Mouse (Mus musculus): Measurements from ENCODE around the gene Mpp4. TPM values are rescaled to one million over a fixed set of nuclear protein-coding genes. Genes with fewer than 3 reads are reported as not detected.

Gene Mpp4
- polyA plus RNA-seq, 2 experiments, result 0.20 to 0.50 TPM

- DNase-seq (ENCODE audit: low read depth in 3 of 3, low spot score in 3 of 3), result no peak
- Histone ChIP-seq H3K9me3 (ENCODE audit: control insufficient read depth, low read length) (no peaks in the 10 kb centered on the region), H3K4me3 (ENCODE audit: insufficient read depth in 1 of 2, low read depth in 2 of 2, low read length in 2 of 2) (no peak overlapping the region), H3K4me1 (replicated peaks; ENCODE audit: control insufficient read depth in 2 of 2, insufficient read depth in 2 of 2, low read length in 1 of 2) (0 out of 4 replicates have a peak, but pooled peaks cover 0 to 2% of the 10 kb centered on the region in 2 experiments), H3K36me3 (replicated peaks; ENCODE audit: control insufficient read depth, insufficient read depth, low read depth) (peaks cover 4% of the 10 kb centered on the region), H3K27ac (no peak overlapping the region), H3K9ac (replicated peaks) (no peak overlapping the region), H3K4me2 (ENCODE audit: low read depth) (no peak overlapping the region), H3K27me3 (ENCODE audit: control insufficient read depth, insufficient read depth, low read length) (no peaks in the 10 kb centered on the region)
- no peak for TF ChIP-seq EP300 (IDR thresholded peaks at IDR 0.05; ENCODE audit: low read depth)
- TF ChIP-seq CTCF (IDR thresholded peaks at IDR 0.05; ENCODE audit: low read depth), result no peak
- WGBS (ENCODE audit: insufficient replicate concordance), result 50% methylated on average over 3 of the region's 3 CpGs
- ATAC-seq (ENCODE audit: insufficient read depth), result no peak
Observed at GRCm38 (mm10) chr1:59180003-59180402, 16.8 kb upstream of the Mpp4 start.

GRCm38 (mm10) chr1:59178401-59178800, 15.2 kb upstream of the Mpp4 start:
- no peak overlapping the region for H3K27ac ChIP-seq
- no peaks in the 10 kb centered on the region for H3K27me3 ChIP-seq (ENCODE audit: control insufficient read depth, insufficient read depth, low read length)
- no peak overlapping the region for H3K9ac ChIP-seq (replicated peaks)
- ATAC-seq (ENCODE audit: insufficient read depth) (no peak), DNase-seq (ENCODE audit: low read depth in 3 of 3, low spot score in 3 of 3) (no peak)
- no peak overlapping the region for H3K4me2 ChIP-seq (ENCODE audit: low read depth)
- H3K4me3 ChIP-seq (ENCODE audit: insufficient read depth in 1 of 2, low read depth in 2 of 2, low read length in 2 of 2), result no peak overlapping the region
- H3K4me1 ChIP-seq (replicated peaks; ENCODE audit: control insufficient read depth in 2 of 2, insufficient read depth in 2 of 2, low read length in 1 of 2), result peaks cover 0 to 2% of the 10 kb centered on the region in 2 experiments; a peak in 1 of 4 replicates
- no peaks in the 10 kb centered on the region for H3K9me3 ChIP-seq (ENCODE audit: control insufficient read depth, low read length)
- WGBS (ENCODE audit: insufficient replicate concordance), result 71% methylated on average over 10 of the region's 10 CpGs
- H3K36me3 ChIP-seq (replicated peaks; ENCODE audit: control insufficient read depth, insufficient read depth, low read depth), result peaks cover 3% of the 10 kb centered on the region
- no peak for TF ChIP-seq CTCF (IDR thresholded peaks at IDR 0.05; ENCODE audit: low read depth)
- no peak for TF ChIP-seq EP300 (IDR thresholded peaks at IDR 0.05; ENCODE audit: low read depth)

- no peak overlapping the region for H3K4me3 ChIP-seq (ENCODE audit: insufficient read depth in 1 of 2, low read depth in 2 of 2, low read length in 2 of 2)
- H3K9ac ChIP-seq (replicated peaks), result no peak overlapping the region
- WGBS (ENCODE audit: insufficient replicate concordance), result 45% methylated on average over 10 of the region's 10 CpGs
- no peak overlapping the region for H3K27ac ChIP-seq
- DNase-seq (ENCODE audit: low read depth in 3 of 3, low spot score in 3 of 3), result peak in 1 of 3 experiments; percentile 17
- TF ChIP-seq CTCF (IDR thresholded peaks at IDR 0.05; ENCODE audit: low read depth) (no peak), EP300 (IDR thresholded peaks at IDR 0.05; ENCODE audit: low read depth) (no peak)
- H3K27me3 ChIP-seq (ENCODE audit: control insufficient read depth, insufficient read depth, low read length), result no peaks in the 10 kb centered on the region
- no peak overlapping the region for H3K4me2 ChIP-seq (ENCODE audit: low read depth)
- H3K9me3 ChIP-seq (ENCODE audit: control insufficient read depth, low read length), result no peaks in the 10 kb centered on the region
- H3K36me3 ChIP-seq (replicated peaks; ENCODE audit: control insufficient read depth, insufficient read depth, low read depth), result peaks cover 3% of the 10 kb centered on the region
- peak; percentile 68; the same call in 1 of the 2 replicates for ATAC-seq (ENCODE audit: insufficient read depth)
- H3K4me1 ChIP-seq (replicated peaks; ENCODE audit: control insufficient read depth in 2 of 2, insufficient read depth in 2 of 2, low read length in 1 of 2), result peaks cover 0 to 15% of the 10 kb centered on the region in 2 experiments; a peak in 3 of 4 replicates
Observed at GRCm38 (mm10) chr1:59174514-59175373, 11.6 kb upstream of the Mpp4 start.

- Histone ChIP-seq H3K36me3 (replicated peaks; ENCODE audit: control insufficient read depth, insufficient read depth, low read depth) (no peaks in the 10 kb centered on the region; the same call in 1 of the 2 replicates), H3K9ac (replicated peaks) (no peak overlapping the region), H3K27me3 (ENCODE audit: control insufficient read depth, insufficient read depth, low read length) (no peaks in the 10 kb centered on the region), H3K27ac (no peak overlapping the region), H3K4me2 (ENCODE audit: low read depth) (no peak overlapping the region), H3K4me1 (replicated peaks; ENCODE audit: control insufficient read depth in 2 of 2, insufficient read depth in 2 of 2, low read length in 1 of 2) (peaks cover 0 to 15% of the 10 kb centered on the region in 2 experiments; a peak in 3 of 4 replicates), H3K4me3 (ENCODE audit: insufficient read depth in 1 of 2, low read depth in 2 of 2, low read length in 2 of 2) (no peak overlapping the region), H3K9me3 (ENCODE audit: control insufficient read depth, low read length) (no peaks in the 10 kb centered on the region)
- DNase-seq (ENCODE audit: low read depth in 3 of 3, low spot score in 3 of 3), result no peak
- 21% methylated on average over 5 of the region's 5 CpGs for WGBS (ENCODE audit: insufficient replicate concordance)
- TF ChIP-seq EP300 (IDR thresholded peaks at IDR 0.05; ENCODE audit: low read depth) (0 out of 2 replicates have a peak, but pooled peaks have one; percentile 10), CTCF (IDR thresholded peaks at IDR 0.05; ENCODE audit: low read depth) (no peak)
- no peak for ATAC-seq (ENCODE audit: insufficient read depth)
Observed at GRCm38 (mm10) chr1:59173023-59173422, 9.8 kb upstream of the Mpp4 start.

GRCm38 (mm10) chr1:59171875-59172274, 8.7 kb upstream of the Mpp4 start:
- ATAC-seq (ENCODE audit: insufficient read depth), result no peak
- peaks cover 0 to 15% of the 10 kb centered on the region in 2 experiments; a peak in 3 of 4 replicates for H3K4me1 ChIP-seq (replicated peaks; ENCODE audit: control insufficient read depth in 2 of 2, insufficient read depth in 2 of 2, low read length in 1 of 2)
- WGBS (ENCODE audit: insufficient replicate concordance), result 11% methylated on average over 5 of the region's 5 CpGs
- H3K27me3 ChIP-seq (ENCODE audit: control insufficient read depth, insufficient read depth, low read length), result no peaks in the 10 kb centered on the region
- H3K4me2 ChIP-seq (ENCODE audit: low read depth), result no peak overlapping the region
- TF ChIP-seq CTCF (IDR thresholded peaks at IDR 0.05; ENCODE audit: low read depth) (no peak), EP300 (IDR thresholded peaks at IDR 0.05; ENCODE audit: low read depth) (no peak)
- H3K9ac ChIP-seq (replicated peaks), result no peak overlapping the region
- no peaks in the 10 kb centered on the region for H3K9me3 ChIP-seq (ENCODE audit: control insufficient read depth, low read length)
- no peak overlapping the region for H3K4me3 ChIP-seq (ENCODE audit: insufficient read depth in 1 of 2, low read depth in 2 of 2, low read length in 2 of 2)
- no peak overlapping the region for H3K27ac ChIP-seq
- no peak for DNase-seq (ENCODE audit: low read depth in 3 of 3, low spot score in 3 of 3)
- no peaks in the 10 kb centered on the region for H3K36me3 ChIP-seq (replicated peaks; ENCODE audit: control insufficient read depth, insufficient read depth, low read depth)
